Mouse (Mus musculus) forebrain, embryonic 11.5 days (tissue): ENCODE measurements around the gene Celf2. TPM values are rescaled to one million over a fixed set of nuclear protein-coding genes. Genes with fewer than 3 reads are reported as not detected.

Source experiments
- ATAC-seq: fragments of 200-750 bp; cut with Nextera tagmentation; replicated peaks from 2 replicates; pipeline ENCODE4 v1.8.0; 2017; ENCODE audit warnings: moderate TSS enrichment; ENCODE audit not compliant: low FRiP score
- DNase-seq: peaks from one replicate; pipeline ENCODE4 v3.0.0-alpha.2; 2017; ENCODE audit warnings: low spot score
- H3K27ac ChIP-seq: fragments of 300-500 bp; sonication (generic); 2 replicates; pipeline ENCODE4 v1.5.1; 2014; ENCODE audit warnings: low read depth, low read length
- H3K27me3 ChIP-seq: fragments of 300-500 bp; sonication (generic); 2 replicates; pipeline ENCODE4 v1.6.1; 2014; ENCODE audit warnings: mild to moderate bottlenecking, low read length, mixed read lengths; ENCODE audit not compliant: control insufficient read depth, insufficient read depth
- H3K36me3 ChIP-seq: fragments of 300-500 bp; sonication (generic); 2 replicates; pipeline ENCODE4 v1.6.1; 2014; ENCODE audit warnings: mild to moderate bottlenecking, low read length, moderate library complexity, mixed read lengths; ENCODE audit not compliant: control insufficient read depth, insufficient read depth
- H3K4me1 ChIP-seq: fragments of 300-500 bp; sonication (generic); replicated peaks from 2 replicates; pipeline ENCODE4 v1.6.1; 2014; ENCODE audit warnings: low read length, mixed read lengths; ENCODE audit not compliant: control insufficient read depth, insufficient read depth
- H3K4me2 ChIP-seq: fragments of 300-500 bp; sonication (generic); 2 replicates; pipeline ENCODE4 v1.6.1; 2014; ENCODE audit warnings: low read depth, mild to moderate bottlenecking, low read length, moderate library complexity, mixed read lengths; ENCODE audit not compliant: severe bottlenecking
- H3K4me3 ChIP-seq: fragments of 300-500 bp; sonication (generic); 2 replicates; pipeline ENCODE4 v1.5.1; 2014; ENCODE audit warnings: low read depth, low read length
- H3K9ac ChIP-seq: fragments of 300-500 bp; sonication (generic); 2 replicates; pipeline ENCODE4 v1.6.1; 2014; ENCODE audit warnings: low read length
- H3K9me3 ChIP-seq: fragments of 300-500 bp; sonication (generic); 2 replicates; pipeline ENCODE4 v1.6.1; 2016; ENCODE audit warnings: low read length, mixed read lengths; ENCODE audit not compliant: control insufficient read depth
- WGBS: fragments of 180-500 bp; shearing (Covaris S2); extraction: QIAGEN DNeasy Blood & Tissue Kit; methylation state at CpG from one replicate; pipeline ENCODE4 v1.1.7; 2014; 5-methylcytosine and 5-hydroxymethylcytosine counted together
- polyA plus RNA-seq: library from polyadenylated mRNA; unstranded; fragments of >200 nt; fragmentation: Nextera tagmentation; extraction: Ambion mirVana; gene quantifications from 2 replicates; pipeline ENCODE4 v1.2.1, GENCODE M21; 2014

Celf2 gene
- polyA plus RNA-seq, 1 experiment from 2014 or later = 116 TPM

GRCm38 (mm10) chr2:6651697-6652096, 857.7 kb downstream of the Celf2 start:
- Histone ChIP-seq H3K27ac (no peak overlapping the region), H3K4me1 (no peaks in the 10 kb centered on the region), H3K4me2 (no peak overlapping the region), H3K9me3 (no peaks in the 10 kb centered on the region), H3K9ac (no peak overlapping the region), H3K36me3 (no peaks in the 10 kb centered on the region), H3K27me3 (no peaks in the 10 kb centered on the region), H3K4me3 (no peak overlapping the region)
- WGBS = 73% methylated on average over 1 of the region's 1 CpGs
- ATAC-seq (no peak), DNase-seq (no peak)

- no peak overlapping the region for H3K9ac ChIP-seq
- H3K4me2 ChIP-seq = no peak overlapping the region
- no peak overlapping the region for H3K4me3 ChIP-seq
- 91% methylated on average over 6 of the region's 6 CpGs for WGBS
- no peak overlapping the region for H3K27ac ChIP-seq
- DNase-seq (no peak), ATAC-seq (no peak)
- H3K9me3 ChIP-seq = no peaks in the 10 kb centered on the region
- H3K36me3 ChIP-seq = no peaks in the 10 kb centered on the region
- no peaks in the 10 kb centered on the region for H3K4me1 ChIP-seq
- H3K27me3 ChIP-seq = no peaks in the 10 kb centered on the region
Measured at GRCm38 (mm10) chr2:6648877-6649276, 860.5 kb downstream of the Celf2 start.

- no peaks in the 10 kb centered on the region for H3K36me3 ChIP-seq
- WGBS = 90% methylated on average over 4 of the region's 4 CpGs
Measured at GRCm38 (mm10) chr2:6647028-6647427, 862.3 kb downstream of the Celf2 start.

GRCm38 (mm10) chr2:6646325-6646724, 863.0 kb downstream of the Celf2 start:
- ATAC-seq = no peak
- Histone ChIP-seq H3K9me3 (no peaks in the 10 kb centered on the region), H3K4me1 (no peaks in the 10 kb centered on the region), H3K4me2 (no peak overlapping the region), H3K27ac (no peak overlapping the region), H3K9ac (no peak overlapping the region), H3K4me3 (no peak overlapping the region), H3K27me3 (no peaks in the 10 kb centered on the region), H3K36me3 (no peaks in the 10 kb centered on the region)
- DNase-seq = no peak
- WGBS = 79% methylated on average over 3 of the region's 3 CpGs

More at GRCm38 (mm10) chr2:6647028-6647427, 862.3 kb downstream of the Celf2 start:
- DNase-seq = no peak
- no peaks in the 10 kb centered on the region for H3K4me1 ChIP-seq
- no peak overlapping the region for H3K9ac ChIP-seq
- H3K27ac ChIP-seq = no peak overlapping the region
- H3K27me3 ChIP-seq = no peaks in the 10 kb centered on the region
- no peak overlapping the region for H3K4me2 ChIP-seq
- ATAC-seq = no peak
- no peaks in the 10 kb centered on the region for H3K9me3 ChIP-seq
- H3K4me3 ChIP-seq = no peak overlapping the region

GRCm38 (mm10) chr2:6642222-6642850, 867.0 kb downstream of the Celf2 start:
- H3K4me1 ChIP-seq = no peaks in the 10 kb centered on the region
- H3K4me3 ChIP-seq = no peak overlapping the region
- no peak overlapping the region for H3K4me2 ChIP-seq
- DNase-seq = no peak
- no peaks in the 10 kb centered on the region for H3K9me3 ChIP-seq
- 81% methylated on average over 3 of the region's 3 CpGs for WGBS
- no peak overlapping the region for H3K9ac ChIP-seq
- H3K36me3 ChIP-seq = no peaks in the 10 kb centered on the region
- no peaks in the 10 kb centered on the region for H3K27me3 ChIP-seq
- no peak overlapping the region for H3K27ac ChIP-seq
- no peak for ATAC-seq

GRCm38 (mm10) chr2:6639370-6639769, 870.0 kb downstream of the Celf2 start:
- no peak overlapping the region for H3K27ac ChIP-seq
- H3K9ac ChIP-seq = no peak overlapping the region
- no peaks in the 10 kb centered on the region for H3K9me3 ChIP-seq
- no peaks in the 10 kb centered on the region for H3K27me3 ChIP-seq
- no peak overlapping the region for H3K4me2 ChIP-seq
- H3K36me3 ChIP-seq = no peaks in the 10 kb centered on the region
- no peaks in the 10 kb centered on the region for H3K4me1 ChIP-seq
- no peak overlapping the region for H3K4me3 ChIP-seq
- no peak for ATAC-seq
- no peak for DNase-seq
- 91% methylated on average over 6 of the region's 6 CpGs for WGBS

- DNase-seq = no peak
- ATAC-seq = no peak
- H3K27ac ChIP-seq = no peak overlapping the region
Measured at GRCm38 (mm10) chr2:6637147-6637546, 872.2 kb downstream of the Celf2 start.

GRCm38 (mm10) chr2:6634899-6635298, 874.5 kb downstream of the Celf2 start:
- H3K4me1 ChIP-seq = no peaks in the 10 kb centered on the region
- H3K9me3 ChIP-seq = no peaks in the 10 kb centered on the region
- no peak overlapping the region for H3K9ac ChIP-seq
- no peak for ATAC-seq
- no peaks in the 10 kb centered on the region for H3K27me3 ChIP-seq
- no peaks in the 10 kb centered on the region; the same call in 1 of the 2 replicates for H3K36me3 ChIP-seq
- WGBS = 93% methylated on average over 6 of the region's 6 CpGs
- no peak overlapping the region for H3K27ac ChIP-seq
- no peak for DNase-seq
- no peak overlapping the region for H3K4me3 ChIP-seq
- no peak overlapping the region for H3K4me2 ChIP-seq

More at GRCm38 (mm10) chr2:6637147-6637546, 872.2 kb downstream of the Celf2 start:
- no peak overlapping the region for H3K9ac ChIP-seq
- 78% methylated on average over 2 of the region's 2 CpGs for WGBS
- no peaks in the 10 kb centered on the region for H3K36me3 ChIP-seq
- H3K4me1 ChIP-seq = no peaks in the 10 kb centered on the region
- H3K4me2 ChIP-seq = no peak overlapping the region
- no peaks in the 10 kb centered on the region for H3K27me3 ChIP-seq
- H3K4me3 ChIP-seq = no peak overlapping the region
- no peaks in the 10 kb centered on the region for H3K9me3 ChIP-seq

GRCm38 (mm10) chr2:6633115-6633514, 876.2 kb downstream of the Celf2 start:
- no peaks in the 10 kb centered on the region; the same call in 1 of the 2 replicates for H3K36me3 ChIP-seq
- DNase-seq = no peak
- H3K9me3 ChIP-seq = no peaks in the 10 kb centered on the region
- 88% methylated on average over 1 of the region's 1 CpGs for WGBS
- H3K27ac ChIP-seq = no peak overlapping the region
- H3K4me3 ChIP-seq = no peak overlapping the region
- H3K9ac ChIP-seq = no peak overlapping the region
- no peaks in the 10 kb centered on the region for H3K4me1 ChIP-seq
- H3K4me2 ChIP-seq = no peak overlapping the region
- ATAC-seq = no peak
- no peaks in the 10 kb centered on the region for H3K27me3 ChIP-seq
